Mouse (Mus musculus) midbrain, embryonic 11.5 days (tissue): ENCODE measurements around the gene Zfhx3. TPM values are rescaled to one million over a fixed set of nuclear protein-coding genes. Genes with fewer than 3 reads are reported as not detected.

Experiments used
- ATAC-seq: fragments of 200-750 bp; cut with Nextera tagmentation; 2 replicates; pipeline ENCODE4 v1.8.0; 2017; ENCODE audit warnings: moderate TSS enrichment, moderate library complexity; ENCODE audit not compliant: low FRiP score
- DNase-seq: peaks from one replicate; pipeline ENCODE4 v3.0.0; 2015; ENCODE audit warnings: low spot score; ENCODE audit errors: missing footprints
- H3K27ac ChIP-seq: fragments of 300-500 bp; sonication (generic); 2 replicates; pipeline ENCODE4 v1.5.1; 2014; ENCODE audit warnings: low read depth, low read length
- H3K27me3 ChIP-seq: fragments of 300-500 bp; sonication (generic); 2 replicates; pipeline ENCODE4 v1.6.1; 2014; ENCODE audit warnings: mild to moderate bottlenecking, low read length, moderate library complexity, mixed read lengths; ENCODE audit not compliant: control insufficient read depth, insufficient read depth
- H3K36me3 ChIP-seq: fragments of 300-500 bp; sonication (generic); 2 replicates; pipeline ENCODE4 v1.6.1; 2014; ENCODE audit warnings: mild to moderate bottlenecking, low read length, moderate library complexity, mixed read lengths; ENCODE audit not compliant: control insufficient read depth, insufficient read depth
- H3K4me1 ChIP-seq: fragments of 300-500 bp; sonication (generic); 2 replicates; pipeline ENCODE4 v1.6.1; 2014; ENCODE audit warnings: low read length; ENCODE audit not compliant: control insufficient read depth, insufficient read depth
- H3K4me2 ChIP-seq: fragments of 300-500 bp; sonication (generic); 2 replicates; pipeline ENCODE4 v1.6.1; 2014; ENCODE audit warnings: mild to moderate bottlenecking, moderate library complexity
- H3K4me3 ChIP-seq: fragments of 300-500 bp; sonication (generic); 2 replicates; pipeline ENCODE4 v1.5.1; 2014; ENCODE audit warnings: low read depth, low read length
- H3K9ac ChIP-seq: fragments of 300-500 bp; sonication (generic); 2 replicates; pipeline ENCODE4 v1.6.1; 2014; ENCODE audit warnings: low read length
- H3K9me3 ChIP-seq: fragments of 300-500 bp; sonication (generic); 2 replicates; pipeline ENCODE4 v1.6.1; 2016; ENCODE audit warnings: low read length; ENCODE audit not compliant: control insufficient read depth
- WGBS: fragments of 180-500 bp; shearing (Covaris S2); extraction: QIAGEN DNeasy Blood & Tissue Kit; methylation state at CpG from one replicate; pipeline ENCODE4 v1.1.7; 2014; 5-methylcytosine and 5-hydroxymethylcytosine counted together
- polyA plus RNA-seq: library from polyadenylated mRNA; unstranded; fragments of >200 nt; fragmentation: Nextera tagmentation; extraction: Ambion mirVana; gene quantifications from 2 replicates; pipeline ENCODE4 v1.2.1, GENCODE M21; 2014

Gene Zfhx3
- polyA plus RNA-seq, 1 experiment from 2014 or later: 23.4 TPM

GRCm38 (mm10) chr8:108796076-108796475 lies 853.6 kb downstream of the Zfhx3 start:
- Histone ChIP-seq H3K27me3 (no peaks in the 10 kb centered on the region), H3K36me3 (peaks cover 47% of the 10 kb centered on the region), H3K4me2 (no peak overlapping the region), H3K4me3 (no peak overlapping the region), H3K9ac (no peak overlapping the region), H3K4me1 (no peaks in the 10 kb centered on the region), H3K9me3 (peaks cover 22% of the 10 kb centered on the region), H3K27ac (no peak overlapping the region)
- DNase-seq (no peak), ATAC-seq (no peak)
- WGBS: 96% methylated on average over 3 of the region's 3 CpGs

GRCm38 (mm10) chr8:108796882-108797281 lies 854.4 kb downstream of the Zfhx3 start:
- no peak overlapping the region for H3K4me2 ChIP-seq
- DNase-seq (no peak), ATAC-seq (no peak)
- peaks cover 22% of the 10 kb centered on the region for H3K9me3 ChIP-seq
- no peak overlapping the region for H3K27ac ChIP-seq
- H3K4me3 ChIP-seq: no peak overlapping the region
- WGBS: 86% methylated on average over 3 of the region's 3 CpGs
- H3K4me1 ChIP-seq: no peaks in the 10 kb centered on the region
- no peaks in the 10 kb centered on the region for H3K27me3 ChIP-seq
- H3K36me3 ChIP-seq: peaks cover 47% of the 10 kb centered on the region
- no peak overlapping the region for H3K9ac ChIP-seq

GRCm38 (mm10) chr8:108798012-108798411 lies 855.6 kb downstream of the Zfhx3 start:
- ATAC-seq (no peak), DNase-seq (no peak)
- Histone ChIP-seq H3K4me2 (no peak overlapping the region), H3K27me3 (no peaks in the 10 kb centered on the region), H3K4me1 (no peaks in the 10 kb centered on the region), H3K9me3 (peaks cover 13% of the 10 kb centered on the region), H3K27ac (no peak overlapping the region), H3K36me3 (peaks cover 37% of the 10 kb centered on the region), H3K9ac (no peak overlapping the region), H3K4me3 (no peak overlapping the region)
- 60% methylated on average over 12 of the region's 12 CpGs for WGBS

GRCm38 (mm10) chr8:108799250-108799649 lies 856.8 kb downstream of the Zfhx3 start:
- no peak overlapping the region for H3K9ac ChIP-seq
- no peak overlapping the region for H3K27ac ChIP-seq
- H3K4me3 ChIP-seq: no peak overlapping the region
- no peaks in the 10 kb centered on the region for H3K27me3 ChIP-seq
- no peak for DNase-seq
- ATAC-seq: no peak
- H3K9me3 ChIP-seq: peaks cover 6% of the 10 kb centered on the region
- H3K36me3 ChIP-seq: peaks cover 25% of the 10 kb centered on the region
- WGBS: 92% methylated on average over 6 of the region's 6 CpGs
- H3K4me2 ChIP-seq: no peak overlapping the region
- no peaks in the 10 kb centered on the region for H3K4me1 ChIP-seq

- Histone ChIP-seq H3K9ac (no peak overlapping the region), H3K36me3 (peaks cover 16% of the 10 kb centered on the region), H3K27me3 (no peaks in the 10 kb centered on the region), H3K9me3 (peaks cover 3% of the 10 kb centered on the region; the same call in 1 of the 2 replicates), H3K4me2 (no peak overlapping the region), H3K4me3 (no peak overlapping the region), H3K4me1 (no peaks in the 10 kb centered on the region), H3K27ac (no peak overlapping the region)
- ATAC-seq: no peak
- 94% methylated on average over 15 of the region's 15 CpGs for WGBS
- DNase-seq: no peak
Measured at GRCm38 (mm10) chr8:108800357-108800756, 857.9 kb downstream of the Zfhx3 start.

- H3K36me3 ChIP-seq: peaks cover 11% of the 10 kb centered on the region; the same call in 1 of the 2 replicates
- no peak overlapping the region for H3K4me2 ChIP-seq
- H3K9me3 ChIP-seq: no peaks in the 10 kb centered on the region
- H3K4me3 ChIP-seq: no peak overlapping the region
- H3K27ac ChIP-seq: no peak overlapping the region
- H3K4me1 ChIP-seq: no peaks in the 10 kb centered on the region
- H3K27me3 ChIP-seq: no peaks in the 10 kb centered on the region
- no peak overlapping the region for H3K9ac ChIP-seq
- ATAC-seq (no peak), DNase-seq (no peak)
- 90% methylated on average over 6 of the region's 6 CpGs for WGBS
Measured at GRCm38 (mm10) chr8:108803017-108803416, 860.6 kb downstream of the Zfhx3 start.

GRCm38 (mm10) chr8:108811694-108812093 lies 869.2 kb downstream of the Zfhx3 start:
- Histone ChIP-seq H3K27ac (no peak overlapping the region), H3K9me3 (no peaks in the 10 kb centered on the region), H3K4me3 (no peak overlapping the region), H3K9ac (no peak overlapping the region), H3K27me3 (no peaks in the 10 kb centered on the region), H3K4me2 (no peak overlapping the region), H3K4me1 (no peaks in the 10 kb centered on the region; the same call in 1 of the 2 replicates), H3K36me3 (no peaks in the 10 kb centered on the region)
- ATAC-seq (no peak), DNase-seq (no peak)
- 91% methylated on average over 10 of the region's 10 CpGs for WGBS

GRCm38 (mm10) chr8:108813375-108813774 lies 870.9 kb downstream of the Zfhx3 start:
- Histone ChIP-seq H3K4me2 (no peak overlapping the region), H3K9ac (no peak overlapping the region), H3K4me1 (peaks cover 2% of the 10 kb centered on the region; the same call in 1 of the 2 replicates), H3K9me3 (no peaks in the 10 kb centered on the region), H3K4me3 (no peak overlapping the region), H3K36me3 (no peaks in the 10 kb centered on the region), H3K27ac (no peak overlapping the region), H3K27me3 (no peaks in the 10 kb centered on the region)
- DNase-seq (no peak), ATAC-seq (no peak)
- WGBS: 87% methylated on average over 12 of the region's 12 CpGs

- Histone ChIP-seq H3K4me3 (no peak overlapping the region), H3K4me1 (peaks cover 20% of the 10 kb centered on the region)
Measured at GRCm38 (mm10) chr8:108819271-108819671, 876.8 kb downstream of the Zfhx3 start.

More at GRCm38 (mm10) chr8:108819271-108819671, 876.8 kb downstream of the Zfhx3 start:
- 8% methylated on average over 8 of the region's 8 CpGs for WGBS
- H3K9ac ChIP-seq: peak overlapping the region; percentile 33; the same call in 1 of the 2 replicates
- no peaks in the 10 kb centered on the region for H3K36me3 ChIP-seq
- no peaks in the 10 kb centered on the region for H3K27me3 ChIP-seq
- no peak overlapping the region for H3K27ac ChIP-seq
- no peaks in the 10 kb centered on the region for H3K9me3 ChIP-seq
- DNase-seq (peak; percentile 89), ATAC-seq (peak; percentile 63)
- no peak overlapping the region for H3K4me2 ChIP-seq
